Mouse (Mus musculus) liver, embryonic 14.5 days (tissue): ENCODE data around the gene Gucy2d. TPM values are rescaled to one million over a fixed set of nuclear protein-coding genes. Genes with fewer than 3 reads are reported as not detected.

Experiments
- ATAC-seq: fragments of 200-750 bp; cut with Nextera tagmentation; 2 replicates; pipeline ENCODE4 v1.8.0; 2017; ENCODE audit warnings: moderate number of reproducible peaks, mild to moderate bottlenecking, moderate library complexity; ENCODE audit not compliant: insufficient read depth
- DNase-seq, 3 experiments: peaks; one replicate each; pipeline ENCODE4 v3.0.0-alpha.2; 2012 to 2013; ENCODE audit warnings: low read depth in 3 of 3, low spot score in 3 of 3
- H3K27ac ChIP-seq: fragments of 300-500 bp; sonication (generic); 2 replicates; pipeline ENCODE4 v1.5.1; 2014; ENCODE audit warnings: moderate library complexity, mild to moderate bottlenecking, control low read depth, inconsistent platforms
- H3K27me3 ChIP-seq: fragments of 300-500 bp; sonication (generic); 2 replicates; pipeline ENCODE4 v1.6.1; 2014; ENCODE audit warnings: mild to moderate bottlenecking, low read length, moderate library complexity; ENCODE audit not compliant: control insufficient read depth, insufficient read depth
- H3K36me3 ChIP-seq: fragments of 300-500 bp; sonication (generic); replicated peaks from 2 replicates; pipeline ENCODE4 v1.6.1; 2014; ENCODE audit warnings: low read depth; ENCODE audit not compliant: control insufficient read depth, insufficient read depth
- H3K4me1 ChIP-seq, 2 experiments: fragments of 200-500 bp in 1 of 2; fragments of 300-500 bp in 1 of 2; sonication (generic) in 1 of 2; replicated peaks; 2 replicates each; pipeline ENCODE4 v1.6.1; 2012 to 2014; ENCODE audit warnings: antibody characterized with exemption in 1 of 2, inconsistent platforms in 1 of 2, low read length in 1 of 2; ENCODE audit not compliant: control insufficient read depth in 2 of 2, insufficient read depth in 2 of 2
- H3K4me2 ChIP-seq: fragments of 300-500 bp; sonication (generic); 2 replicates; pipeline ENCODE4 v1.6.1; 2014; ENCODE audit warnings: low read depth, mild to moderate bottlenecking, control low read depth, moderate library complexity
- H3K4me3 ChIP-seq, 2 experiments: fragments of 200-500 bp in 1 of 2; fragments of 300-500 bp in 1 of 2; sonication (generic) in 1 of 2; 2 replicates each; pipeline ENCODE4 v1.5.1; 2012 to 2014; ENCODE audit warnings: low read depth in 2 of 2, low read length in 2 of 2, mild to moderate bottlenecking in 2 of 2, control low read depth in 1 of 2, inconsistent platforms in 1 of 2, moderate library complexity in 1 of 2; ENCODE audit not compliant: insufficient read depth in 1 of 2
- H3K9ac ChIP-seq: fragments of 300-500 bp; sonication (generic); replicated peaks from 2 replicates; pipeline ENCODE4 v1.6.1; 2014; ENCODE audit warnings: mild to moderate bottlenecking, control low read depth, moderate library complexity
- H3K9me3 ChIP-seq: fragments of 300-500 bp; sonication (generic); 2 replicates; pipeline ENCODE4 v1.6.1; 2016; ENCODE audit warnings: low read length, mixed read lengths; ENCODE audit not compliant: control insufficient read depth
- CTCF ChIP-seq: IDR thresholded peaks from 2 replicates; pipeline ENCODE4 v1.5.1; 2016; ENCODE audit warnings: antibody characterized with exemption, low read depth, control low read depth
- EP300 ChIP-seq: IDR thresholded peaks from 2 replicates; pipeline ENCODE4 v1.6.1; 2016; ENCODE audit warnings: antibody characterized with exemption, low read depth
- WGBS: fragments of 180-500 bp; shearing (Covaris S2); extraction: QIAGEN DNeasy Blood & Tissue Kit; methylation state at CpG from one replicate; pipeline ENCODE4 v1.1.7; 2014; ENCODE audit not compliant: insufficient replicate concordance; 5-methylcytosine and 5-hydroxymethylcytosine counted together
- polyA plus RNA-seq, 2 experiments: library from polyadenylated mRNA; depleted of rRNA in 1 of 2; stranded (reverse) in 1 of 2; unstranded in 1 of 2; fragments of >200 nt; fragmentation: Nextera tagmentation in 1 of 2; extraction: Ambion mirVana in 1 of 2; gene quantifications; 2 replicates each; pipeline versions ENCODE4 v1.2.1 to v1.2.3; 2012 to 2014

The Gucy2d gene
- polyA plus RNA-seq, 2 experiments: not detected

DNA sequence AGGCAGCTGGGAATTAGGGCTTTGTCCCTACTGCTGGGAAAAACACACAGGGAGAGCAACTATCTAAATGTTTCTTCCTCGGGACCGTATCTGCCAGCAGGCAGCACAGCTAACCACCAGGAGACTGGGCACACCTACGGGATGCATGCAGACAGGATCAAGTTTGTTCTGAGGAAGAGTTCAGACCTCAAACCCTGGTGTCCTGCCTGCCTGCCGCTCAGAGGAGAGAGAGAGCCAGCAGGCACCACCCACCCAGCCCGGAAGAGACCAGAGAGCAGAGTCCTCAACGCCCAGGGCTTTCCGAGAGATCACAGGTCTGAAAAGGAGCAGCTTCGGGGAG lies 43.0 kb downstream of the Gucy2d start:
- H3K9ac ChIP-seq: no peak overlapping the region
- no peaks in the 10 kb centered on the region for H3K4me1 ChIP-seq
- ATAC-seq: no peak
- H3K36me3 ChIP-seq: no peaks in the 10 kb centered on the region
- no peak overlapping the region for H3K4me3 ChIP-seq
- H3K4me2 ChIP-seq: no peak overlapping the region
- no peak for TF ChIP-seq EP300
- TF ChIP-seq CTCF: no peak
- H3K27me3 ChIP-seq: no peaks in the 10 kb centered on the region
- 25% methylated on average over 8 of the region's 8 CpGs for WGBS
- H3K27ac ChIP-seq: no peak overlapping the region
- DNase-seq: no peak
- H3K9me3 ChIP-seq: no peaks in the 10 kb centered on the region

GRCm38 (mm10) chr7:98484878-98485277 lies 44.7 kb downstream of the Gucy2d start:
- TF ChIP-seq CTCF (no peak), EP300 (no peak)

DNA sequence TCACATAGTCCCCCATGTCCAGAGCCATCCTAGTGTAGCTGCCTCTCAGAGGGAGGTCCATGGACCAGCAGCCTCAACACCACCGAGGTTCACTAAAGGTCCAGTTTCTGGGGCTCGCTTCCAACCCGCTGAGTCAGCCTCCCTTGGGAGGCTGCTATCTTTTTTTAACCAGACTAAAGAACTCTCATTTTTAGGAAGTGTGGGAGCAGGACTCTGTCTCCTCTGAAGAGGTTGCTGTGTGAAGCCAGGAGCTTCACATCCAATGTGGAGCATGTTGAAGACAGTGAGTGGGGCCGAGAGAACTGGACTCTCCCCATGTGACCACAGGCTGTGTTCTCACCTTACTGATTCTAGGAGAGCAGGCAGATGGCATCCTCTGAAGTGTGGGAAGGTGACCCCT lies 45.3 kb downstream of the Gucy2d start:
- TF ChIP-seq EP300 (no peak), CTCF (no peak)
- 51% methylated on average over 4 of the region's 4 CpGs for WGBS
- DNase-seq: no peak

More at GRCm38 (mm10) chr7:98484878-98485277, 44.7 kb downstream of the Gucy2d start:
- 59% methylated on average over 3 of the region's 3 CpGs for WGBS
- no peaks in the 10 kb centered on the region for H3K4me1 ChIP-seq
- H3K9ac ChIP-seq: no peak overlapping the region
- ATAC-seq (no peak), DNase-seq (no peak)
- H3K27me3 ChIP-seq: peaks cover 6% of the 10 kb centered on the region; the same call in 1 of the 2 replicates
- no peaks in the 10 kb centered on the region for H3K36me3 ChIP-seq
- no peaks in the 10 kb centered on the region for H3K9me3 ChIP-seq
- H3K4me2 ChIP-seq: no peak overlapping the region
- no peak overlapping the region for H3K27ac ChIP-seq
- no peak overlapping the region for H3K4me3 ChIP-seq

GRCm38 (mm10) chr7:98486471-98486917 lies 46.3 kb downstream of the Gucy2d start:
- ATAC-seq: no peak
- peaks cover 18% of the 10 kb centered on the region for H3K27me3 ChIP-seq
- TF ChIP-seq CTCF (no peak), EP300 (no peak)

More for the DNA sequence above, 45.3 kb downstream of the Gucy2d start:
- H3K4me3 ChIP-seq: no peak overlapping the region
- no peak for ATAC-seq
- no peaks in the 10 kb centered on the region for H3K9me3 ChIP-seq
- no peak overlapping the region for H3K9ac ChIP-seq
- peaks cover 13% of the 10 kb centered on the region for H3K27me3 ChIP-seq
- H3K36me3 ChIP-seq: no peaks in the 10 kb centered on the region
- H3K27ac ChIP-seq: no peak overlapping the region
- H3K4me2 ChIP-seq: no peak overlapping the region
- no peaks in the 10 kb centered on the region for H3K4me1 ChIP-seq

GRCm38 (mm10) chr7:98487202-98487980 lies 47.2 kb downstream of the Gucy2d start:
- ATAC-seq (no peak), DNase-seq (no peak)
- Histone ChIP-seq H3K27ac (no peak overlapping the region), H3K4me1 (no peaks in the 10 kb centered on the region), H3K36me3 (no peaks in the 10 kb centered on the region), H3K4me2 (no peak overlapping the region), H3K27me3 (peaks cover 18% of the 10 kb centered on the region), H3K9ac (no peak overlapping the region), H3K4me3 (no peak overlapping the region), H3K9me3 (no peaks in the 10 kb centered on the region)
- TF ChIP-seq CTCF (no peak), EP300 (no peak)
- WGBS: 69% methylated on average over 11 of the region's 11 CpGs

More at GRCm38 (mm10) chr7:98486471-98486917, 46.3 kb downstream of the Gucy2d start:
- Histone ChIP-seq H3K4me2 (no peak overlapping the region), H3K4me1 (no peaks in the 10 kb centered on the region), H3K36me3 (no peaks in the 10 kb centered on the region), H3K4me3 (no peak overlapping the region), H3K9me3 (no peaks in the 10 kb centered on the region), H3K9ac (no peak overlapping the region), H3K27ac (no peak overlapping the region)
- 53% methylated on average over 7 of the region's 7 CpGs for WGBS
- no peak for DNase-seq
